Mouse (Mus musculus): ENCODE results near the gene Hmgcl.

- TF ChIP-seq POLR2A (IDR thresholded peaks at IDR 0.05; ENCODE audit: low read depth, low read length) (no peak), CTCF (IDR thresholded peaks at IDR 0.05; ENCODE audit: extremely low read depth, insufficient read depth, insufficient read length, insufficient replicate concordance) (no peak)
Measured at GRCm38 (mm10) chr4:135987714-135988113, 41.5 kb downstream of the Hmgcl start.
